Mouse (Mus musculus) kidney, adult 2 months (tissue): Measurements from ENCODE around the gene Hist3h2ba. TPM values are rescaled to one million over a fixed set of nuclear protein-coding genes. Genes with fewer than 3 reads are reported as not detected.

Experiments
- DNase-seq: peaks from one replicate; pipeline ENCODE4 v3.0.0; 2021
- H3K27ac ChIP-seq: fragments of 200-500 bp; 2 replicates; pipeline ENCODE4 v1.5.1; 2012; ENCODE audit warnings: low read depth, low read length, control low read depth, inconsistent platforms; ENCODE audit not compliant: insufficient read depth
- H3K27me3 ChIP-seq: fragments of 200-500 bp; replicated peaks from 2 replicates; pipeline ENCODE4 v1.6.1; 2012; ENCODE audit warnings: mild to moderate bottlenecking, moderate library complexity, low read length, inconsistent platforms; ENCODE audit not compliant: control insufficient read depth, insufficient read depth
- H3K36me3 ChIP-seq: fragments of 200-500 bp; 2 replicates; pipeline ENCODE4 v1.6.1; 2012; ENCODE audit warnings: mild to moderate bottlenecking, moderate library complexity, low read length, inconsistent platforms; ENCODE audit not compliant: control insufficient read depth, insufficient read depth
- H3K4me1 ChIP-seq: fragments of 200-500 bp; 2 replicates; pipeline ENCODE4 v1.6.1; 2011; ENCODE audit warnings: low read length; ENCODE audit not compliant: control insufficient read depth, insufficient read depth
- H3K4me3 ChIP-seq: fragments of 200-500 bp; 2 replicates; pipeline ENCODE4 v1.5.1; 2011; ENCODE audit warnings: mild to moderate bottlenecking, low read depth, low read length, control low read depth; ENCODE audit not compliant: insufficient read depth
- CTCF ChIP-seq: fragments of 200-500 bp; conservative IDR thresholded peaks from 2 replicates; pipeline ENCODE4 v1.5.1; 2011; ENCODE audit warnings: low read depth, mild to moderate bottlenecking, control low read depth, low read length, moderate library complexity, mixed read lengths; ENCODE audit not compliant: insufficient read depth, insufficient read length
- POLR2A ChIP-seq: fragments of 200-500 bp; IDR thresholded peaks from one replicate; pipeline ENCODE4 v1.6.1; 2011; ENCODE audit warnings: low read depth, low read length, control low read depth
- WGBS: fragments of 180-500 bp; shearing (Covaris S2); methylation state at CpG from one replicate; pipeline ENCODE4 v1.1.7; 2018; 5-methylcytosine and 5-hydroxymethylcytosine counted together
- polyA plus RNA-seq: library from polyadenylated mRNA; depleted of rRNA; stranded (reverse); fragments of >200 nt; gene quantifications from 2 replicates; pipeline ENCODE4 v1.2.3, GENCODE M21; 2012

Gene Hist3h2ba
- polyA plus RNA-seq, 1 experiment, result 3.0 TPM

DNA sequence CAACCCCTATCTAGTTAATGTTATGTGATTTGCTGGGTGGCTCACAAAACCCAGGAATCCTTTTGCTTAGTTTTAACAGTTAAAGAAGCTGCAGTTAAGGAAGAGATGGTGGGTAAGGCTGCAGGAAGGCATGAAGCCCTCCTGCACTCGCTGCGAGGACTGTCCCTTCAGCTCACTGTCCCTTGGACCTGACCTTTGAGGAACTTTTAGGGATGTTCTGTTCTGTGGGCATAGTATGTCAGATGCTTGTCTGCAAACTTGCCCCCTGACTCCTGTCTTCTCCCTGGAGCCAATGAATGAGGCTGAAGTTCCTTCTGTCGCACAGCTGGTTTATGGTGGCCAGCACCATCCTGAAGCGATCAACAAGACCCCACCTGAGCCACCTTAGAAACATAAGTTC is 40.4 kb downstream of the Hist3h2ba start:
- H3K4me3 ChIP-seq, result no peak overlapping the region
- no peak overlapping the region for H3K27ac ChIP-seq
- TF ChIP-seq POLR2A (no peak), CTCF (no peak)
- H3K27me3 ChIP-seq, result no peaks in the 10 kb centered on the region
- peaks cover 4% of the 10 kb centered on the region for H3K36me3 ChIP-seq
- DNase-seq, result no peak
- 89% methylated on average over 4 of the region's 4 CpGs for WGBS
- H3K4me1 ChIP-seq, result no peaks in the 10 kb centered on the region

DNA sequence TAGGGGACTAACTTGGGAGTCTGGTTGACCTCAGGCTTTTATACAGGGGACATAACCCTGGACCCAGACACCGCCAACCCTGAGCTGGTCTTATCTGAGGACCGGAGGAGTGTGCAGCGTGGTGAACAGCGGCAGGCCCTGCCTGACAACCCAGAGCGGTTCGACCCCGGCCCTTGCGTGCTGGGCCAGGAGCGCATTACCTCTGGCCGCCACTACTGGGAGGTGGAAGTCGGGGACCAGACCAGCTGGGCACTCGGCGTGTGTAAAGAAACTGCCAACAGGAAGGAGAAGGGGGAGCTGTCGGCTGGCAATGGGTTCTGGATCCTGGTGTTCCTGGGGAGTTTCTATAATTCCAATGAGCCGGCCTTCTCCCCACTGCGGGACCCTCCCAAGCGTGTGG is 41.4 kb downstream of the Hist3h2ba start:
- Histone ChIP-seq H3K4me1 (no peaks in the 10 kb centered on the region; the same call in 1 of the 2 replicates), H3K27me3 (no peaks in the 10 kb centered on the region), H3K4me3 (no peak overlapping the region), H3K36me3 (peaks cover 4% of the 10 kb centered on the region), H3K27ac (no peak overlapping the region)
- TF ChIP-seq POLR2A (no peak), CTCF (no peak)
- 86% methylated on average over 17 of the region's 17 CpGs for whole genome bisulfite sequencing
- no peak for DNase-seq

DNA sequence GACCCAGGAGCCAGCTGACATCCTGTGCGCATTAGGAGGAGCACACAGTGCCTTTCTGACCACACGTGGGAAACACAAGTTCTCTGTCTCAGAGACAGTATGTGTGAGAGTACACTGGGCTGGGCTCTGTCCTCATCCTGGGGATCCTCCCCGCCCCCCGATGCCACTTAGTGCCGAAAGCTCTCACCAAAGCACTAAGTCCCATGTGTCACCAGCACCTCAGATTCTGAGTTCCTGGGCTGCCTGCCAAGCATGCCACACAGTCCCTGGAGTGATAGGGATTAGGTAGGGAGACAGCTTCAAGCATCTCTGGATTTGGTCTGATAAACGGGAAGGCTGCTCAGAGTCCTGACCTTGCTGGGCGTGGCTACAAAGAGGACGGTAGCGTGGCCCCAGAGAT is 42.1 kb downstream of the Hist3h2ba start:
- H3K27ac ChIP-seq, result no peak overlapping the region
- H3K4me1 ChIP-seq, result no peaks in the 10 kb centered on the region; the same call in 1 of the 2 replicates
- H3K27me3 ChIP-seq, result no peaks in the 10 kb centered on the region
- DNase-seq, result no peak
- peaks cover 4% of the 10 kb centered on the region for H3K36me3 ChIP-seq
- 78% methylated on average over 9 of the region's 9 CpGs for WGBS
- no peak overlapping the region for H3K4me3 ChIP-seq
- no peak for TF ChIP-seq POLR2A
- no peak for TF ChIP-seq CTCF

DNA sequence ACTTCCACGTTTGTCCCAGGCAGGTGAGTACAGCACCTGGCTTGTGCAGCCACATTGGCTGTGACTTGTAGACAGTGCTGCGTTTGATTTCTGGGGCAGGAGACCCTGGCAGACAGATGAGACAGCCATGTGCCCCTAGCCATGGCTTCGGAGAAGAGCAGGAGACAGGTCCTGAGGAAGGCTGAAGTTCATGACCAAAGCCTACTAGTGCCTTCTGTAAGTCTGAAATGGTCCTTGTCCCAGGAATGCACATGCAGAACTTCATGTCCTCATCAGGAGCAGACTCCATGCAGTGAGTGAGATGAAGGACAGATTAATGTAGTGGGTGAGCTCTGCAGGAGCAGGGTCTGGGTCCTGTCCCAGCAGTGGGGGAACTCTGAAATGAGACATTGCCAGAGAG is 43.2 kb downstream of the Hist3h2ba start:
- Histone ChIP-seq H3K27ac (no peak overlapping the region), H3K4me3 (no peak overlapping the region), H3K4me1 (no peaks in the 10 kb centered on the region; the same call in 1 of the 2 replicates), H3K36me3 (peaks cover 4% of the 10 kb centered on the region), H3K27me3 (no peaks in the 10 kb centered on the region)
- WGBS, result 79% methylated on average over 3 of the region's 3 CpGs
- DNase-seq, result no peak
- no peak for TF ChIP-seq POLR2A
- TF ChIP-seq CTCF, result no peak

- TF ChIP-seq POLR2A (no peak), CTCF (no peak)
- DNase-seq, result no peak
Observed at GRCm38 (mm10) chr11:58993091-58993670, 44.5 kb downstream of the Hist3h2ba start.

DNA sequence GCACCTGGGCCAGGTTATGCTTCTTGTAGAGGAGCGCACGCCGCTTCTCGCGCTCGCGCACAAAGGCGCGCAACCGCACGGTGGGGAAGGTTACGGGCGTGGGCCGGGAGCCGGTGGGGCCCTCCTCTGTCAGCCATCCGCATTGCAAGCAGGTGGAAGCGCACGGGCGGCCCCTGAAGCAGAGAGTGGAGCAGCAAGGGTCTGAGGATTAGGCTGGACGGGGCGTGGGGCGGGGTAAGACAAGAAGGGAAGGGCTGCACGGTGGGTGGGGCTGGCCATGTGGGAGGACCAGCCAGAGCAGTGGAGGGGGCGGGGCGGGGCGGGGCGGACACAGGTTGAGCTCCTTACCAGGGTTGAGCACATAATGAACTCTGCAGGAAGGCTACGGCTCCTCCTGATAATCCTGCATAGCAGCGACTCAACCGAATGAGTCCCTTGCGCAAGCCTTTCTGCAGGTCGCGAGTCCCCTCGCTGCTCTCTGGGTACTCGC is 45.7 kb downstream of the Hist3h2ba start:
- H3K27me3 ChIP-seq, result no peaks in the 10 kb centered on the region
- peaks cover 2% of the 10 kb centered on the region; the same call in 1 of the 2 replicates for H3K36me3 ChIP-seq
- H3K4me1 ChIP-seq, result no peaks in the 10 kb centered on the region; the same call in 1 of the 2 replicates
- DNase-seq, result peak; percentile 72
- no peak overlapping the region for H3K27ac ChIP-seq
- WGBS, result under 1% methylated on average over 33 of the region's 35 CpGs
- TF ChIP-seq CTCF, result no peak
- TF ChIP-seq POLR2A, result no peak
- peak overlapping the region; percentile 49 for H3K4me3 ChIP-seq

More at GRCm38 (mm10) chr11:58993091-58993670, 44.5 kb downstream of the Hist3h2ba start:
- H3K4me3 ChIP-seq, result no peak overlapping the region
- peaks cover 4% of the 10 kb centered on the region; the same call in 1 of the 2 replicates for H3K36me3 ChIP-seq
- WGBS, result 73% methylated on average over 6 of the region's 6 CpGs
- H3K27me3 ChIP-seq, result no peaks in the 10 kb centered on the region
- H3K4me1 ChIP-seq, result no peaks in the 10 kb centered on the region; the same call in 1 of the 2 replicates
- H3K27ac ChIP-seq, result no peak overlapping the region

GRCm38 (mm10) chr11:58995061-58995806 is 46.5 kb downstream of the Hist3h2ba start:
- Histone ChIP-seq H3K27ac (no peak overlapping the region), H3K36me3 (no peaks in the 10 kb centered on the region), H3K27me3 (no peaks in the 10 kb centered on the region), H3K4me3 (no peak overlapping the region), H3K4me1 (no peaks in the 10 kb centered on the region; the same call in 1 of the 2 replicates)
- TF ChIP-seq POLR2A, result no peak
- no peak for TF ChIP-seq CTCF
- no peak for DNase-seq
- 81% methylated on average over 9 of the region's 9 CpGs for WGBS
